Mouse (Mus musculus) limb, embryonic 13.5 days (tissue): ENCODE measurements around the gene Cdc42se2. TPM values are rescaled to one million over a fixed set of nuclear protein-coding genes. Genes with fewer than 3 reads are reported as not detected.

Experiments
- ATAC-seq: fragments of 200-750 bp; cut with Nextera tagmentation; 2 replicates; pipeline ENCODE4 v1.8.0; 2017; ENCODE audit warnings: low read depth, moderate number of reproducible peaks, moderate TSS enrichment; ENCODE audit not compliant: low FRiP score
- H3K27ac ChIP-seq: fragments of 300-500 bp; sonication (generic); 2 replicates; pipeline ENCODE4 v1.5.1; 2015; ENCODE audit warnings: inconsistent platforms, mild to moderate bottlenecking, moderate library complexity
- H3K27me3 ChIP-seq: fragments of 300-500 bp; sonication (generic); 2 replicates; pipeline ENCODE4 v1.6.1; 2015; ENCODE audit warnings: mild to moderate bottlenecking, inconsistent platforms
- H3K36me3 ChIP-seq: fragments of 300-500 bp; sonication (generic); 2 replicates; pipeline ENCODE4 v1.6.1; 2015; ENCODE audit warnings: inconsistent platforms, mild to moderate bottlenecking, moderate library complexity
- H3K4me1 ChIP-seq: fragments of 300-500 bp; sonication (generic); 2 replicates; pipeline ENCODE4 v1.6.1; 2015; ENCODE audit warnings: inconsistent platforms
- H3K4me2 ChIP-seq: fragments of 300-500 bp; sonication (generic); replicated peaks from 2 replicates; pipeline ENCODE4 v1.6.1; 2015; ENCODE audit warnings: inconsistent platforms, mild to moderate bottlenecking, moderate library complexity
- H3K4me3 ChIP-seq: fragments of 300-500 bp; sonication (generic); 2 replicates; pipeline ENCODE4 v1.5.1; 2015; ENCODE audit warnings: moderate library complexity, mild to moderate bottlenecking, inconsistent platforms
- H3K9ac ChIP-seq: fragments of 300-500 bp; sonication (generic); 2 replicates; pipeline ENCODE4 v1.6.1; 2015; ENCODE audit warnings: mild to moderate bottlenecking, inconsistent platforms
- H3K9me3 ChIP-seq: fragments of 300-500 bp; sonication (generic); 2 replicates; pipeline ENCODE4 v1.6.1; 2016; ENCODE audit warnings: inconsistent platforms
- WGBS: fragments of 180-500 bp; shearing (Covaris S2); methylation state at CpG from one replicate; pipeline ENCODE4 v1.1.7; 2015; 5-methylcytosine and 5-hydroxymethylcytosine counted together
- polyA plus RNA-seq: library from polyadenylated mRNA; unstranded; fragments of >200 nt; fragmentation: Nextera tagmentation; extraction: Ambion mirVana; gene quantifications from 2 replicates; pipeline ENCODE4 v1.2.1, GENCODE M21; 2015

The Cdc42se2 gene
- polyA plus RNA-seq, 1 experiment from 2014 or later: 96.1 TPM

- Histone ChIP-seq H3K9me3 (no peaks in the 10 kb centered on the region), H3K9ac (no peak overlapping the region), H3K27me3 (no peaks in the 10 kb centered on the region), H3K4me2 (peak overlapping the region; percentile 70), H3K4me3 (no peak overlapping the region), H3K4me1 (peaks cover 20% of the 10 kb centered on the region), H3K36me3 (no peaks in the 10 kb centered on the region), H3K27ac (no peak overlapping the region)
- WGBS: 93% methylated on average over 3 of the region's 3 CpGs
- ATAC-seq: no peak
Observed at GRCm38 (mm10) chr11:54785566-54785965, 1.9 kb downstream of the Cdc42se2 start.

- H3K9ac ChIP-seq: no peak overlapping the region
- no peak overlapping the region for H3K4me3 ChIP-seq
- H3K36me3 ChIP-seq: no peaks in the 10 kb centered on the region
- no peak overlapping the region for H3K27ac ChIP-seq
- no peaks in the 10 kb centered on the region for H3K27me3 ChIP-seq
- WGBS: 94% methylated on average over 3 of the region's 3 CpGs
- no peak for ATAC-seq
- no peak overlapping the region for H3K4me2 ChIP-seq
- peaks cover 20% of the 10 kb centered on the region for H3K4me1 ChIP-seq
- no peaks in the 10 kb centered on the region for H3K9me3 ChIP-seq
Observed at GRCm38 (mm10) chr11:54784436-54784835, 3.0 kb downstream of the Cdc42se2 start.

- no peaks in the 10 kb centered on the region for H3K27me3 ChIP-seq
- no peak overlapping the region for H3K27ac ChIP-seq
- H3K9ac ChIP-seq: no peak overlapping the region
- no peaks in the 10 kb centered on the region for H3K9me3 ChIP-seq
- ATAC-seq: no peak
- H3K4me2 ChIP-seq: no peak overlapping the region
- WGBS: 82% methylated on average over 6 of the region's 6 CpGs
- peaks cover 23% of the 10 kb centered on the region for H3K4me1 ChIP-seq
- H3K4me3 ChIP-seq: no peak overlapping the region
- no peaks in the 10 kb centered on the region for H3K36me3 ChIP-seq
Observed at GRCm38 (mm10) chr11:54782253-54782652, 5.2 kb downstream of the Cdc42se2 start.

- no peaks in the 10 kb centered on the region for H3K9me3 ChIP-seq
- no peaks in the 10 kb centered on the region for H3K36me3 ChIP-seq
- no peaks in the 10 kb centered on the region for H3K27me3 ChIP-seq
- no peak for ATAC-seq
- peaks cover 20% of the 10 kb centered on the region; the same call in 1 of the 2 replicates for H3K4me1 ChIP-seq
- WGBS: 100% methylated on average over 1 of the region's 1 CpGs
- H3K4me2 ChIP-seq: no peak overlapping the region
- no peak overlapping the region for H3K9ac ChIP-seq
- H3K27ac ChIP-seq: no peak overlapping the region
- no peak overlapping the region for H3K4me3 ChIP-seq
Observed at GRCm38 (mm10) chr11:54779946-54780345, 7.5 kb downstream of the Cdc42se2 start.

- Histone ChIP-seq H3K4me3 (no peak overlapping the region), H3K9me3 (no peaks in the 10 kb centered on the region), H3K9ac (no peak overlapping the region), H3K36me3 (no peaks in the 10 kb centered on the region), H3K4me2 (no peak overlapping the region), H3K27me3 (no peaks in the 10 kb centered on the region), H3K27ac (no peak overlapping the region), H3K4me1 (peaks cover 17% of the 10 kb centered on the region; the same call in 1 of the 2 replicates)
- WGBS: 74% methylated on average over 1 of the region's 1 CpGs
- ATAC-seq: no peak
Observed at GRCm38 (mm10) chr11:54778131-54778844, 9.2 kb downstream of the Cdc42se2 start.

GRCm38 (mm10) chr11:54777387-54778130 lies 9.9 kb downstream of the Cdc42se2 start:
- no peaks in the 10 kb centered on the region for H3K36me3 ChIP-seq
- H3K9ac ChIP-seq: no peak overlapping the region
- H3K27me3 ChIP-seq: no peaks in the 10 kb centered on the region
- H3K27ac ChIP-seq: no peak overlapping the region
- no peaks in the 10 kb centered on the region for H3K9me3 ChIP-seq
- no peak overlapping the region for H3K4me3 ChIP-seq
- peaks cover 22% of the 10 kb centered on the region; the same call in 1 of the 2 replicates for H3K4me1 ChIP-seq
- H3K4me2 ChIP-seq: no peak overlapping the region
- ATAC-seq: no peak
- WGBS: 82% methylated on average over 6 of the region's 6 CpGs

GRCm38 (mm10) chr11:54776735-54777333 lies 10.6 kb downstream of the Cdc42se2 start:
- Histone ChIP-seq H3K9ac (no peak overlapping the region), H3K4me2 (no peak overlapping the region)
- 80% methylated on average over 4 of the region's 4 CpGs for WGBS

GRCm38 (mm10) chr11:54776367-54776701 lies 11.1 kb downstream of the Cdc42se2 start:
- no peak overlapping the region for H3K4me2 ChIP-seq
- no peak overlapping the region for H3K9ac ChIP-seq
- 88% methylated on average over 2 of the region's 2 CpGs for WGBS
- no peak overlapping the region for H3K4me3 ChIP-seq
- peaks cover 26% of the 10 kb centered on the region; the same call in 1 of the 2 replicates for H3K4me1 ChIP-seq
- H3K27ac ChIP-seq: no peak overlapping the region
- H3K36me3 ChIP-seq: no peaks in the 10 kb centered on the region
- no peak for ATAC-seq
- no peaks in the 10 kb centered on the region for H3K9me3 ChIP-seq
- H3K27me3 ChIP-seq: no peaks in the 10 kb centered on the region

More at GRCm38 (mm10) chr11:54776735-54777333, 10.6 kb downstream of the Cdc42se2 start:
- ATAC-seq: no peak
- Histone ChIP-seq H3K27ac (no peak overlapping the region), H3K4me3 (no peak overlapping the region), H3K4me1 (peaks cover 26% of the 10 kb centered on the region; the same call in 1 of the 2 replicates), H3K9me3 (no peaks in the 10 kb centered on the region), H3K27me3 (no peaks in the 10 kb centered on the region), H3K36me3 (no peaks in the 10 kb centered on the region)

- ATAC-seq: no peak
- no peak overlapping the region for H3K27ac ChIP-seq
- no peak overlapping the region for H3K4me3 ChIP-seq
- H3K4me1 ChIP-seq: peaks cover 26% of the 10 kb centered on the region; the same call in 1 of the 2 replicates
- no peak overlapping the region for H3K9ac ChIP-seq
- no peak overlapping the region for H3K4me2 ChIP-seq
- no peaks in the 10 kb centered on the region for H3K9me3 ChIP-seq
- H3K27me3 ChIP-seq: no peaks in the 10 kb centered on the region
- no peaks in the 10 kb centered on the region for H3K36me3 ChIP-seq
- WGBS: 65% methylated on average over 4 of the region's 4 CpGs
Observed at GRCm38 (mm10) chr11:54775628-54776366, 11.7 kb downstream of the Cdc42se2 start.

GRCm38 (mm10) chr11:54774282-54775078 lies 13.0 kb downstream of the Cdc42se2 start:
- H3K4me2 ChIP-seq: no peak overlapping the region
- H3K4me3 ChIP-seq: no peak overlapping the region
- H3K9ac ChIP-seq: no peak overlapping the region
- 75% methylated on average over 7 of the region's 7 CpGs for WGBS
- H3K27ac ChIP-seq: no peak overlapping the region
- no peaks in the 10 kb centered on the region for H3K9me3 ChIP-seq
- no peaks in the 10 kb centered on the region for H3K36me3 ChIP-seq
- peaks cover 26% of the 10 kb centered on the region; the same call in 1 of the 2 replicates for H3K4me1 ChIP-seq
- ATAC-seq: no peak
- no peaks in the 10 kb centered on the region for H3K27me3 ChIP-seq

- Histone ChIP-seq H3K9me3 (no peaks in the 10 kb centered on the region), H3K4me1 (peaks cover 19% of the 10 kb centered on the region; the same call in 1 of the 2 replicates), H3K9ac (no peak overlapping the region), H3K27me3 (no peaks in the 10 kb centered on the region), H3K36me3 (no peaks in the 10 kb centered on the region), H3K4me2 (no peak overlapping the region), H3K27ac (no peak overlapping the region), H3K4me3 (no peak overlapping the region)
- no peak for ATAC-seq
Observed at GRCm38 (mm10) chr11:54771549-54771948, 15.9 kb downstream of the Cdc42se2 start.
